Mouse (Mus musculus) CH12.LX (cell line): Measurements from ENCODE around the gene Rtbdn.

Experiments used
- CHD1 ChIP-seq: IDR thresholded peaks from 2 replicates; pipeline ENCODE4 v1.6.1; 2012; ENCODE audit warnings: low read depth, low read length, improper control_type of control experiment, inconsistent platforms
- CHD2 ChIP-seq: IDR thresholded peaks from 2 replicates; pipeline ENCODE4 v1.6.1; 2011; ENCODE audit warnings: low read length, improper control_type of control experiment
- CTCF ChIP-seq, 2 experiments: IDR thresholded peaks in 1 of 2; conservative IDR thresholded peaks in 1 of 2; 2 replicates each; pipeline ENCODE4 v1.5.1; 2011 to 2012; ENCODE audit warnings: low read depth in 2 of 2, low read length in 2 of 2, improper control_type of control experiment in 1 of 2, inconsistent platforms in 1 of 2, mild to moderate bottlenecking in 1 of 2, moderate library complexity in 1 of 2
- EP300 ChIP-seq: IDR thresholded peaks from 2 replicates; pipeline ENCODE4 v1.6.1; 2011; ENCODE audit warnings: low read length, improper control_type of control experiment
- JUN ChIP-seq: IDR thresholded peaks from 2 replicates; pipeline ENCODE4 v1.6.1; 2011; ENCODE audit warnings: low read depth, mild to moderate bottlenecking, low read length, improper control_type of control experiment, moderate library complexity; ENCODE audit not compliant: insufficient read depth
- JUND ChIP-seq: conservative IDR thresholded peaks from 2 replicates; pipeline ENCODE4 v1.6.1; 2011; ENCODE audit warnings: low read depth, low read length, improper control_type of control experiment
- KAT2A ChIP-seq: IDR thresholded peaks from 2 replicates; pipeline ENCODE4 v1.6.1; 2012; ENCODE audit warnings: low read length, improper control_type of control experiment, inconsistent platforms; ENCODE audit not compliant: insufficient replicate concordance
- NELFE ChIP-seq: IDR thresholded peaks from 2 replicates; pipeline ENCODE4 v1.6.1; 2011; ENCODE audit warnings: low read depth, low read length, improper control_type of control experiment
- PAX5 ChIP-seq: IDR thresholded peaks from 2 replicates; pipeline ENCODE4 v1.6.1; 2012; ENCODE audit warnings: low read length, inconsistent platforms, mixed read lengths
- POLR2A ChIP-seq: IDR thresholded peaks from 2 replicates; pipeline ENCODE4 v1.6.1; 2011; ENCODE audit warnings: low read depth, mild to moderate bottlenecking, improper control_type of control experiment, low read length
- TBP ChIP-seq: conservative IDR thresholded peaks from 2 replicates; pipeline ENCODE4 v1.6.1; 2011; ENCODE audit warnings: low read depth, low read length, improper control_type of control experiment
- USF2 ChIP-seq: conservative IDR thresholded peaks from 2 replicates; pipeline ENCODE4 v1.6.1; 2011; ENCODE audit warnings: low read depth, low read length, improper control_type of control experiment

DNA sequence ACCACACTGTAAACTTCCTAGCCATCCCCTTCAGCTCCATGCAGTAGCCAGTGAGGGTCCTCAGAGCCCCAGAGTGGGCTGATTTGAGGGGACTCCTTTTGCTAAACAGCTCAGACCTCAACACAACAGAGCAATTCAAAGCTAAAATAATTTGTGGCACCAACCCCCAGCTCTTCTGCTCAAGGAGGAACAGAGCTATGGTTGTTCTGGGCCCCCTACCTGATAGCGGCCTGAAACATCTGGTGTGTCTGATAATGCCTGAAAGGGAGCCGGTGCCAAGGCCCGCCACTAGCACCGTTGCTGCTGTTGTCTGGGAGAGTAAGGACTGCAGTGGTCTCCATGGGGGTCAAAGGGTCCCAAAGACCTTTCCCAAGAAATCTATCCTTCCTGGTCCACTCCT, 45.7 kb upstream of the Rtbdn start:
- TF ChIP-seq CTCF (conservative IDR thresholded peaks at IDR 0.05 in 1 of 2, IDR thresholded peaks at IDR 0.05 in 1 of 2; ENCODE audit: low read depth in 2 of 2, low read length in 2 of 2), result no peak
- TF ChIP-seq EP300, result no peak
- no peak for TF ChIP-seq TBP
- TF ChIP-seq POLR2A, result no peak
- no peak for TF ChIP-seq CHD2
- no peak for TF ChIP-seq NELFE
- TF ChIP-seq USF2, result no peak
- TF ChIP-seq KAT2A, result no peak
- TF ChIP-seq JUND, result no peak
- no peak for TF ChIP-seq CHD1
- TF ChIP-seq JUN, result no peak
- no peak for TF ChIP-seq PAX5
